9 mouse cellular contexts compared by ENCODE assay signal in genomic region chrX:52453445-52454182, GRCm38 (mm10).
A peak's percentile ranks its signal among the peaks of the same experiment; 100 is the strongest.
DNase-seq lines count a peak whose midpoint lies in the region; ATAC-seq and TF ChIP-seq lines count a peak whose summit lies in the region.
"Had no signal": no experiment of that assay in that cellular context is flagged by ENCODE, and none has a peak within 500 bp of the region (broad histone marks: within the 10 kb centered on the region; RNA-seq: fewer than 3 reads in every experiment).

No protein-coding gene starts in this region.

- peak; percentile 98 for TF ChIP-seq CTCF in Patski (IDR thresholded peaks at IDR 0.05)

- no peak overlapping the region for H3K27ac ChIP-seq in hindbrain, embryonic 15.5 days (replicated peaks)

- peak; percentile 6 for DNase-seq in Patski (ENCODE audit: low read depth, low spot score)
- DNase-seq in cerebellum, postnatal 10 days: peak; percentile 84
- DNase-seq in frontal cortex, postnatal 25 days (ENCODE audit: low spot score in 2 of 2): peak; percentile 49 to 57
- DNase-seq in layer of hippocampus, postnatal 36 days: peak; percentile 47 to 66
- peak; percentile 50 for DNase-seq in right cerebral cortex, postnatal 25 days
- DNase-seq in urinary bladder, postnatal 4 days (ENCODE audit: low spot score in 2 of 2): peak; percentile 36 to 70

- CTCF ChIA-PET in Patski (lab: Charles Lee): interaction anchor here (0.7 to 2.2 kb wide), 8 partner anchors 10 to 234 kb away, joined by 3 to 6 read pairs (median 4); no protein-coding TSS in a partner anchor

- no peaks in the 10 kb centered on the region for H3K4me1 ChIP-seq in hindbrain, embryonic 15.5 days (replicated peaks)

- ATAC-seq in Patski: peak; percentile 57
- peak; percentile 90 for ATAC-seq in hindbrain, embryonic 15.5 days (ENCODE audit: low FRiP score, low read depth)
- ATAC-seq in megakaryocyte progenitor cell, adult 5-6 weeks (replicated peaks; ENCODE audit: poor library complexity): peak; percentile 100

- H3K27me3 ChIP-seq in Patski: peaks cover 52% of the 10 kb centered on the region
- no peaks in the 10 kb centered on the region for H3K27me3 ChIP-seq in hindbrain, embryonic 15.5 days

- no peak overlapping the region for H3K4me3 ChIP-seq in hindbrain, embryonic 15.5 days
- H3K4me3 ChIP-seq: myocyte had no signal

- no peaks in the 10 kb centered on the region for H3K36me3 ChIP-seq in hindbrain, embryonic 15.5 days

- H3K9me3 ChIP-seq in hindbrain, embryonic 15.5 days: no peaks in the 10 kb centered on the region

- no peak overlapping the region for H3K9ac ChIP-seq in hindbrain, embryonic 15.5 days

- POLR2A ChIA-PET in Patski (lab: Charles Lee): no interaction called here

- in situ Hi-C loops in Patski (cut with MboI; ENCODE audit: low pct_unique_long_range_greater_than_20kb): loop anchor here (5.0 kb wide), 1 partner anchor 264 kb away; no protein-coding TSS in a partner anchor

- 21% methylated on average over 6 of the region's 6 CpGs for WGBS in hindbrain, embryonic 15.5 days

- peak overlapping the region; percentile 34 for H3K4me2 ChIP-seq in hindbrain, embryonic 15.5 days

Comparison
In these comparisons a context has a peak if more than half of its experiments do, and no peak if none do; other contexts are left out.
1. DNase-seq: peak in every context shown above with its lines; median percentile 84 in cerebellum, postnatal 10 days; 56 in layer of hippocampus, postnatal 36 days; 53 in frontal cortex, postnatal 25 days; 53 in urinary bladder, postnatal 4 days; 50 in right cerebral cortex, postnatal 25 days; 6 in Patski.